Mouse (Mus musculus) forebrain, postnatal 0 days (tissue): Measurements from ENCODE around the gene Anxa4. TPM values are rescaled to one million over a fixed set of nuclear protein-coding genes. Genes with fewer than 3 reads are reported as not detected.

Experiments used
- ATAC-seq: fragments of 200-750 bp; cut with Nextera tagmentation; 2 replicates; pipeline ENCODE4 v1.8.0; 2017; ENCODE audit warnings: mild to moderate bottlenecking, moderate library complexity
- DNase-seq: peaks from one replicate; pipeline ENCODE4 v3.0.0-alpha.2; 2015
- H3K27ac ChIP-seq: fragments of 300-500 bp; sonication (generic); 2 replicates; pipeline ENCODE4 v1.5.1; 2014; ENCODE audit warnings: low read depth, mild to moderate bottlenecking, antibody characterized with exemption, low read length, moderate library complexity, mixed read lengths
- H3K27me3 ChIP-seq: fragments of 300-500 bp; sonication (generic); 2 replicates; pipeline ENCODE4 v1.6.1; 2014; ENCODE audit warnings: mild to moderate bottlenecking, low read length, mixed read lengths; ENCODE audit not compliant: insufficient read depth
- H3K36me3 ChIP-seq: fragments of 300-500 bp; sonication (generic); 2 replicates; pipeline ENCODE4 v1.6.1; 2014; ENCODE audit warnings: mild to moderate bottlenecking, moderate library complexity; ENCODE audit not compliant: insufficient read depth
- H3K4me1 ChIP-seq: fragments of 300-500 bp; sonication (generic); 2 replicates; pipeline ENCODE4 v1.6.1; 2014; ENCODE audit warnings: antibody characterized with exemption; ENCODE audit not compliant: insufficient read depth
- H3K4me2 ChIP-seq: fragments of 300-500 bp; sonication (generic); 2 replicates; pipeline ENCODE4 v1.6.1; 2014; ENCODE audit warnings: low read depth, mild to moderate bottlenecking, moderate library complexity
- H3K4me3 ChIP-seq: fragments of 300-500 bp; sonication (generic); 2 replicates; pipeline ENCODE4 v1.5.1; 2014; ENCODE audit warnings: low read depth, low read length, mixed read lengths
- H3K9ac ChIP-seq: fragments of 300-500 bp; sonication (generic); 2 replicates; pipeline ENCODE4 v1.6.1; 2014; ENCODE audit warnings: mild to moderate bottlenecking
- H3K9me3 ChIP-seq: fragments of 300-500 bp; sonication (generic); 2 replicates; pipeline ENCODE4 v1.6.1; 2016; ENCODE audit warnings: low read length
- CTCF ChIP-seq: sonication (generic); IDR thresholded peaks from 2 replicates; pipeline ENCODE4 v1.5.1; 2016; ENCODE audit warnings: antibody characterized with exemption, control low read depth, low read depth
- WGBS: fragments of 180-500 bp; shearing (Covaris S2); extraction: QIAGEN DNeasy Blood & Tissue Kit; methylation state at CpG from one replicate; pipeline ENCODE4 v1.1.7; 2014; 5-methylcytosine and 5-hydroxymethylcytosine counted together
- polyA plus RNA-seq: library from polyadenylated mRNA; unstranded; fragments of >200 nt; fragmentation: Nextera tagmentation; extraction: Ambion mirVana; gene quantifications from 2 replicates; pipeline ENCODE4 v1.2.1, GENCODE M21; 2015
- total RNA-seq: library from RNA; depleted of rRNA; stranded (reverse); fragments of >200 nt; gene quantifications from 2 replicates; pipeline ENCODE4 v1.2.3, GENCODE M21; 2014

Anxa4 gene
- total and polyA plus RNA-seq, 2 experiments from 2014 or later, result 4.0 to 5.8 TPM

- Histone ChIP-seq H3K36me3 (no peaks in the 10 kb centered on the region), H3K4me2 (no peak overlapping the region), H3K9me3 (no peaks in the 10 kb centered on the region), H3K4me1 (0 out of 2 replicates have a peak, but pooled peaks cover 3% of the 10 kb centered on the region), H3K27ac (no peak overlapping the region), H3K27me3 (no peaks in the 10 kb centered on the region), H3K4me3 (no peak overlapping the region), H3K9ac (no peak overlapping the region)
- no peak for ATAC-seq
- no peak for DNase-seq
- WGBS, result 91% methylated on average over 2 of the region's 2 CpGs
- no peak for TF ChIP-seq CTCF
These were observed 34.0 kb upstream of the Anxa4 start for GRCm38 (mm10) chr6:86827432-86827831.

DNA sequence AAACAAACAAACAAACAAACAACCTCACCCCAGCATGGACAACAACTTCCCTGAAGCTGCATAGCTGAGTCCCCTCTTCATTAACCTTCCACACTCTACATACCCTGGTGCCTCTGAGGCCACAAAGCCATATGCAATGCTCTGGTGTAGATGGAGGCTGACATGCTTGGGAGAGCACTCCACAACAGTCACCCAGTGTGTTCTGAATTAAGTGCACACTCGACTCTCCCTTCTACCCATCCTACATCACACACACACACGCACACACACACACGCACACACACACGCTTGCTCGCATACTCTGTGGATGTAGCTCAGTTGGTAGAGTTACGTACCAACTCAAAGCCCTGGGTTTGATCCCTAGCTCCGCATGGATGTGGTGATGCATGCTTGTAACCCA is 31.0 kb upstream of the Anxa4 start:
- H3K36me3 ChIP-seq, result no peaks in the 10 kb centered on the region
- WGBS, result 93% methylated on average over 7 of the region's 7 CpGs
- 0 out of 2 replicates have a peak, but pooled peaks cover 5% of the 10 kb centered on the region for H3K4me1 ChIP-seq
- DNase-seq, result no peak
- no peaks in the 10 kb centered on the region for H3K9me3 ChIP-seq
- no peak overlapping the region for H3K9ac ChIP-seq
- H3K27ac ChIP-seq, result no peak overlapping the region
- no peak overlapping the region for H3K4me2 ChIP-seq
- no peak overlapping the region for H3K4me3 ChIP-seq
- no peak for ATAC-seq
- no peaks in the 10 kb centered on the region for H3K27me3 ChIP-seq
- no peak for TF ChIP-seq CTCF

DNA sequence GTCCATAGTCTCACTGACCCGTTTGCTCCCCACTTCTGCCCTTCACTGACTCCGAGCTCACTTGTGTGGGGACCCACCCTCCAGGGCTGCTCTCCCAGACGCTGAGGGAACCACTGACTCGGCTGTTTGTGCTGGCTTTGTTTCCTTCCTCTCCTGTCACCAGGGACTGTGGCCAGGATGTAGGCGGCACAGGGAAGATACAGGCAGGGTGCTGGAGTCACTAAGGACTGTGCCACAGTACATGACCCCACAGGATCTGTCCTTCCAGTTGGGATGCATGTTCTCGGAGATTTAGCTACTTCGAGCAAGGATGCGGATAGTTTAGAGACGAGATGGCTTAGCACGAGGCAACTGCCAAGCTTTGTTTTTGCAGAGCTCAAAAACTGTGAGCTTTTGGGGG is 30.4 kb upstream of the Anxa4 start:
- ATAC-seq, result no peak
- TF ChIP-seq CTCF, result no peak
- 35% methylated on average over 10 of the region's 10 CpGs for WGBS
- no peaks in the 10 kb centered on the region for H3K27me3 ChIP-seq
- no peak for DNase-seq
- H3K36me3 ChIP-seq, result no peaks in the 10 kb centered on the region
- no peak overlapping the region for H3K9ac ChIP-seq
- no peak overlapping the region for H3K4me2 ChIP-seq
- no peak overlapping the region for H3K4me3 ChIP-seq
- H3K27ac ChIP-seq, result no peak overlapping the region
- no peaks in the 10 kb centered on the region for H3K9me3 ChIP-seq
- H3K4me1 ChIP-seq, result 0 out of 2 replicates have a peak, but pooled peaks cover 5% of the 10 kb centered on the region

- H3K9ac ChIP-seq, result no peak overlapping the region
- H3K4me2 ChIP-seq, result peak overlapping the region; percentile 49
- no peaks in the 10 kb centered on the region for H3K36me3 ChIP-seq
These were observed 29.7 kb upstream of the Anxa4 start for GRCm38 (mm10) chr6:86823051-86823431.

DNA sequence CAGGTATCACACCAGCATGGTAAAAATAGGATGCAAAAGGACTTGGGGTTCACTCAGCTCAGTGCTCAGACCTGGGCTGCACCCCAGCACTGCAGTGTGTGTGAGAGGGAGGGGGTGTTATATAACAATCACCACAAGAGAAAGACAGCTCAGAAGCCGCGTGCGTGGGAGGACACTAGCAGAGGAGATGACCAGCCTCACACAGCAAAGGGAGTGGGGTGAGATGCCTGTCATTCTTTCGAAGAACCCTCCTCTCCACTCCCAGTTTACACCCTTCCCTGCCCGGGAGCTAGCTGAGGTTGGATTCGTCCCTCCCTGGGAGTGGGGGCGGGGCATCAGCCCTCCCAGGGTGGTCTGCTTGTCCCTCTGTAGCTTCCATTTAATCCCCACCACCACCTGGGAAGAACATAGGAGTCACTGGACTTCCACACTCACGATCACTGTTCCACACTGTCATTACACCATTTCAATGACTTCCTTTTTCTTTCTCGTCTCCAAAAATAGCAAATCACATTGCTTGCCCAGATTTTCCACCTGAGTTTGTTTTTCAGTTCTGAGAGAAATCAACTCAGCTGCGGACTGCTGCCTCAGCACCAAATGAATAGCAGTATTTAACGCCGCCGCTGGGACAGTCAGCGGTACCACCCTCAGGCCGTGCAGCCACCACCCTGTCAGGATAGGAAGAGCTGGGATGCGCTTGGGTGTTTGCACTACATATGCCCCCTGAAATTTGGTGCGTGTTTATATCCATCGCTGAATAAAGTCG is 29.1 kb upstream of the Anxa4 start:
- ATAC-seq (peak; percentile 63), DNase-seq (peak; percentile 44)
- H3K9ac ChIP-seq, result peak overlapping the region; percentile 33; the same call in 1 of the 2 replicates
- no peaks in the 10 kb centered on the region for H3K27me3 ChIP-seq
- peak overlapping the region; percentile 49 for H3K4me2 ChIP-seq
- TF ChIP-seq CTCF, result no peak
- H3K27ac ChIP-seq, result no peak overlapping the region
- 5% methylated on average over 19 of the region's 19 CpGs for WGBS
- H3K4me1 ChIP-seq, result 0 out of 2 replicates have a peak, but pooled peaks cover 5% of the 10 kb centered on the region
- no peaks in the 10 kb centered on the region for H3K36me3 ChIP-seq
- H3K4me3 ChIP-seq, result peak overlapping the region; percentile 27
- no peaks in the 10 kb centered on the region for H3K9me3 ChIP-seq

More at GRCm38 (mm10) chr6:86823051-86823431, 29.7 kb upstream of the Anxa4 start:
- no peaks in the 10 kb centered on the region for H3K9me3 ChIP-seq
- peak; percentile 24; the same call in 1 of the 2 replicates for TF ChIP-seq CTCF
- ATAC-seq, result no peak
- H3K4me1 ChIP-seq, result 0 out of 2 replicates have a peak, but pooled peaks cover 5% of the 10 kb centered on the region
- H3K4me3 ChIP-seq, result peak overlapping the region; percentile 27; the same call in 1 of the 2 replicates
- H3K27ac ChIP-seq, result no peak overlapping the region
- no peaks in the 10 kb centered on the region for H3K27me3 ChIP-seq
- no peak for DNase-seq
- 29% methylated on average over 9 of the region's 9 CpGs for WGBS

GRCm38 (mm10) chr6:86820690-86821089 is 27.3 kb upstream of the Anxa4 start:
- Histone ChIP-seq H3K36me3 (no peaks in the 10 kb centered on the region), H3K9ac (no peak overlapping the region), H3K27ac (no peak overlapping the region), H3K4me2 (no peak overlapping the region), H3K4me1 (0 out of 2 replicates have a peak, but pooled peaks cover 5% of the 10 kb centered on the region), H3K9me3 (no peaks in the 10 kb centered on the region), H3K4me3 (no peak overlapping the region), H3K27me3 (no peaks in the 10 kb centered on the region)
- TF ChIP-seq CTCF, result peak; percentile 51
- WGBS, result 64% methylated on average over 7 of the region's 7 CpGs
- DNase-seq, result no peak
- ATAC-seq, result no peak

DNA sequence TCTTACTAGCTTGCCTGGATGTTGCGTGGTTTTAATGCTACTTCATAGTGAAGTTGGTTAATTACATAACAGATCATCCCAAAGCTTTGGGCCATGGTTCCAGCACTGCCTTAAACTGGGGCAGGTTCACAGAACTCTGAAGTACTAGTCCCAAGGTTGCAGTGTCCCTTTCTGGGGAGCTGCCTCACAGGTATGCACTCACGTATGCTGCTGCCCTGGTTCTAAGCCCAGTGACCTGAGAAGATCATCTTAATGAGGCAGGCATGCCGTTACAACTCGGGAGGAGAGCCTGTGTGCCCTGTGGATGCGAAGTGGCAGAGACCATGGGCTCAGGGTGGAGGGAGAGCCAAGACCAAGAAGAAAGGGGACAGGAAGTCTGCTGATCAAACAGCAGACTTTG is 26.5 kb upstream of the Anxa4 start:
- no peaks in the 10 kb centered on the region for H3K9me3 ChIP-seq
- DNase-seq (no peak), ATAC-seq (no peak)
- H3K27ac ChIP-seq, result no peak overlapping the region
- H3K27me3 ChIP-seq, result no peaks in the 10 kb centered on the region
- no peak for TF ChIP-seq CTCF
- no peak overlapping the region for H3K4me2 ChIP-seq
- H3K4me3 ChIP-seq, result no peak overlapping the region
- H3K36me3 ChIP-seq, result no peaks in the 10 kb centered on the region
- H3K4me1 ChIP-seq, result 0 out of 2 replicates have a peak, but pooled peaks cover 5% of the 10 kb centered on the region
- no peak overlapping the region for H3K9ac ChIP-seq
- WGBS, result 78% methylated on average over 5 of the region's 5 CpGs
